Mouse (Mus musculus): ENCODE results near the gene Trp53bp1.

- TF ChIP-seq CTCF (IDR thresholded peaks at IDR 0.05; ENCODE audit: low read depth): no peak
- TF ChIP-seq EP300 (IDR thresholded peaks at IDR 0.05; ENCODE audit: low read depth): no peak
Observed at GRCm38 (mm10) chr2:121195466-121195865, 75.7 kb downstream of the Trp53bp1 start.
